Mouse (Mus musculus): ENCODE data around the gene BC005624. TPM values are rescaled to one million over a fixed set of nuclear protein-coding genes. Genes with fewer than 3 reads are reported as not detected.
"Not testable (repeated sequence)": the region's sequence is repeated elsewhere in the genome, so short reads cannot be mapped to it uniquely, and the experiment has no call there.

The BC005624 gene
- total RNA-seq, 2 experiments from 2014 or later: 60.8 to 63.3 TPM

- DNase-seq (ENCODE audit: low spot score in 2 of 2): peak; percentile 26 to 52
- intact Hi-C loops (cut with DNase I): no loop called here
Observed at GRCm38 (mm10) chr2:30985111-30986020, 3.4 kb upstream of the BC005624 start.

- no peak for DNase-seq (ENCODE audit: low spot score in 2 of 2)
- intact Hi-C loops (cut with DNase I): loop anchor here (5.0 kb wide), 1 partner anchor 159 kb away; the partner anchor contains the start of gene Fnbp1
Observed at GRCm38 (mm10) chr2:30983024-30983423, 1.0 kb upstream of the BC005624 start.

GRCm38 (mm10) chr2:30967352-30968327, 14.4 kb downstream of the BC005624 start, which contains the start of gene Tor1a:
Tor1a (minus strand) TSS chr2:30967933.
- DNase-seq (ENCODE audit: low spot score in 2 of 2): peak; percentile 91 to 95
- intact Hi-C loops (cut with DNase I): no loop called here

- DNase-seq (ENCODE audit: low spot score in 2 of 2): no peak
- intact Hi-C loops (cut with DNase I): loop anchor here (1.0 kb wide), 1 partner anchor 14 kb away; no protein-coding TSS in a partner anchor
Observed at GRCm38 (mm10) chr2:30966826-30967225, 15.2 kb downstream of the BC005624 start.

GRCm38 (mm10) chr2:30965627-30966026, 16.4 kb downstream of the BC005624 start:
- DNase-seq (ENCODE audit: low spot score in 2 of 2): no peak
- intact Hi-C loops (cut with DNase I): loop anchor here (1.0 kb wide), 1 partner anchor 12 kb away; no protein-coding TSS in a partner anchor

- intact Hi-C loops (cut with DNase I): no loop called here
- DNase-seq (ENCODE audit: low spot score in 2 of 2): peak in 1 of 2 experiments; percentile 35
Observed at GRCm38 (mm10) chr2:30962570-30963254, 19.3 kb downstream of the BC005624 start.

GRCm38 (mm10) chr2:30959856-30960255, 22.1 kb downstream of the BC005624 start:
- intact Hi-C loops (cut with DNase I): no loop called here
- DNase-seq (ENCODE audit: low spot score in 2 of 2): no peak

GRCm38 (mm10) chr2:30958726-30959125, 23.3 kb downstream of the BC005624 start:
- no peak for DNase-seq (ENCODE audit: low spot score in 2 of 2)
- intact Hi-C loops (cut with DNase I): no loop called here

- no peak for DNase-seq (ENCODE audit: low spot score in 2 of 2)
- intact Hi-C loops (cut with DNase I): no loop called here
Observed at GRCm38 (mm10) chr2:30957511-30957910, 24.5 kb downstream of the BC005624 start.

- intact Hi-C loops (cut with DNase I): no loop called here
- DNase-seq (ENCODE audit: low spot score in 2 of 2): no peak
Observed at GRCm38 (mm10) chr2:30954797-30955196, 27.2 kb downstream of the BC005624 start.

GRCm38 (mm10) chr2:30952824-30953490, 29.0 kb downstream of the BC005624 start, which contains the start of gene Tor1b:
Tor1b (plus strand) TSS chr2:30952959.
- intact Hi-C loops (cut with DNase I): loop anchor here (1.0 kb wide), 1 partner anchor 13 kb away; no protein-coding TSS in a partner anchor

GRCm38 (mm10) chr2:30952457-30952823, 29.6 kb downstream of the BC005624 start:
- intact Hi-C loops (cut with DNase I): no loop called here
- no peak for DNase-seq (ENCODE audit: low spot score in 2 of 2)

More at GRCm38 (mm10) chr2:30952824-30953490, 29.0 kb downstream of the BC005624 start, which contains the start of gene Tor1b:
- peak; percentile 87 to 93 for DNase-seq (ENCODE audit: low spot score in 2 of 2)

GRCm38 (mm10) chr2:30942603-30943011, 39.4 kb downstream of the BC005624 start:
- intact Hi-C loops (cut with DNase I): no loop called here
- DNase-seq (ENCODE audit: low spot score in 2 of 2): peak; percentile 50 to 70

- DNase-seq (ENCODE audit: low spot score in 2 of 2); intact Hi-C loops (cut with DNase I): not testable (repeated sequence)
Observed at GRCm38 (mm10) chr2:30942116-30942515, 39.9 kb downstream of the BC005624 start.

- no peak for DNase-seq (ENCODE audit: low spot score in 2 of 2)
- intact Hi-C loops (cut with DNase I): no loop called here
Observed at GRCm38 (mm10) chr2:30941586-30941985, 40.4 kb downstream of the BC005624 start.

GRCm38 (mm10) chr2:30938574-30938991, 43.4 kb downstream of the BC005624 start:
- intact Hi-C loops (cut with DNase I): no loop called here

GRCm38 (mm10) chr2:30937731-30938130, 44.3 kb downstream of the BC005624 start:
- intact Hi-C loops (cut with DNase I): no loop called here
- DNase-seq (ENCODE audit: low spot score in 2 of 2): no peak

More at GRCm38 (mm10) chr2:30938574-30938991, 43.4 kb downstream of the BC005624 start:
- no peak for DNase-seq (ENCODE audit: low spot score in 2 of 2)

- DNase-seq (ENCODE audit: low spot score in 2 of 2): no peak
- intact Hi-C loops (cut with DNase I): no loop called here
Observed at GRCm38 (mm10) chr2:30936808-30937207, 45.2 kb downstream of the BC005624 start.
